Mouse (Mus musculus): ENCODE results near the gene Pnrc2. TPM values are rescaled to one million over a fixed set of nuclear protein-coding genes. Genes with fewer than 3 reads are reported as not detected.

The Pnrc2 gene
- polyA plus RNA-seq, 2 experiments from 2014 or later: 216 to 230 TPM

DNA sequence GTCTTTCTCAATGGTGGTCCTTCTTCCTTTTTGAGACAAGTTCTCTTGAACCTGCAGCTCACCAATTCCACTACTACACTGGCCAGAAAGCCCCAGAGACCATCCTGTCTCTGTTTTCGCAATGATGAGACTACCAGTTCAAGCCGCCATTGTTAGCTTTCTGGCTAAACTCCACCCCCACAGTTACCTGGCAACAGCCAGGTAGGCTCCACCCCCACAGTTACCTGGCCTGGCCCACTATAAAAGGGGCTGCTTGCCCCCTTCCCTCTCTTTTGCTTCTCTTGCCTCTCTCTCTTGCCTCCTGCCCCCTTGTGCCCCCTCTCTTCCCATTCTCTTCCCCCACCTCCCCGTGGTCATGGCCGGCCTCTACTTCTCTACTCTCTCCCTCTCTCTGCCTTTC lies 51.9 kb downstream of the Pnrc2 start:
- ATAC-seq: no peak

Other genes with a start within 250 kb of the Pnrc2 start
- gene Ifnlr1, start 187.6 kb downstream of the Pnrc2 start, polyA plus RNA-seq (2017; shearing (Covaris generic)): under 1 TPM in 1 of 2 experiments, not detected in 1; 0.08 TPM
- gene Il22ra1, start 145.7 kb downstream of the Pnrc2 start, polyA plus RNA-seq (2017; shearing (Covaris generic)): not detected
- not detected for gene Myom3, start 114.1 kb downstream of the Pnrc2 start, polyA plus RNA-seq (2017; shearing (Covaris generic))
- gene Srsf10, start 18.1 kb downstream of the Pnrc2 start, polyA plus RNA-seq (2017; shearing (Covaris generic)): 100 to 1,000 TPM; 172 to 181 TPM
- 1 to 10 TPM; 4.9 to 7.9 TPM for gene Cnr2, start 21.5 kb upstream of the Pnrc2 start, polyA plus RNA-seq (2017; shearing (Covaris generic))
- gene Fuca1, start 46.9 kb upstream of the Pnrc2 start, polyA plus RNA-seq (2017; shearing (Covaris generic)): 10 to 100 TPM; 74.0 to 98.1 TPM
- 10 to 100 TPM; 73.0 to 74.3 TPM for gene Hmgcl, start 72.6 kb upstream of the Pnrc2 start, polyA plus RNA-seq (2017; shearing (Covaris generic))
- 10 to 100 TPM; 14.3 to 22.8 TPM for gene Gale, start 89.9 kb upstream of the Pnrc2 start, polyA plus RNA-seq (2017; shearing (Covaris generic))
- 10 to 100 TPM; 80.4 to 88.8 TPM for gene Lypla2, start 98.8 kb upstream of the Pnrc2 start, polyA plus RNA-seq (2017; shearing (Covaris generic))
- 1 to 10 TPM; 7.7 to 8.8 TPM for gene Pithd1, start 113.4 kb upstream of the Pnrc2 start, polyA plus RNA-seq (2017; shearing (Covaris generic))
- 10 to 100 TPM; 50.0 to 57.9 TPM for gene Eloa, start 147.9 kb upstream of the Pnrc2 start, polyA plus RNA-seq (2017; shearing (Covaris generic))
- 1,000 to 10,000 TPM; 1,145 to 1,405 TPM for gene Rpl11, start 179.6 kb upstream of the Pnrc2 start, polyA plus RNA-seq (2017; shearing (Covaris generic))